Mouse (Mus musculus): ENCODE data around the gene Prdx6b.

Prdx6b gene

DNA sequence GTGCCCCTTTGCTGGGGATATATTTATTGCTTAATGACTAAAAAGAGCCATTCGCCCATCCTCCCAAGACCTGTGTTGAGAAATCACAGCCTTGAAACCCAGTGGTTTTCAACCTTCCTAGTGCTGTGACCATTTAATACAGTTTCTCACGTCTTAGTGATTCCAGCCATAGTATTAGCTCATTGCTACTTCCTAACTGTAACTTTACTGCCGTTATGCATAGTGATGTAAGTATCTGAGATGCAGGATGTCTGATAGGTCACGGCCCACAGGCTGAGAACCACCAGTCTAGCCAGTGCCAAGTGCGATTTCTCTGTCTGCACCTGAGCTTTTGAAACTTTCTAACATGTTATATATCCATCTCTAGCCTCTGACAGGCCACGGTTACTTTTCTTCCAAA, 35.0 kb downstream of the Prdx6b start:
- DNase-seq, result no peak

DNA sequence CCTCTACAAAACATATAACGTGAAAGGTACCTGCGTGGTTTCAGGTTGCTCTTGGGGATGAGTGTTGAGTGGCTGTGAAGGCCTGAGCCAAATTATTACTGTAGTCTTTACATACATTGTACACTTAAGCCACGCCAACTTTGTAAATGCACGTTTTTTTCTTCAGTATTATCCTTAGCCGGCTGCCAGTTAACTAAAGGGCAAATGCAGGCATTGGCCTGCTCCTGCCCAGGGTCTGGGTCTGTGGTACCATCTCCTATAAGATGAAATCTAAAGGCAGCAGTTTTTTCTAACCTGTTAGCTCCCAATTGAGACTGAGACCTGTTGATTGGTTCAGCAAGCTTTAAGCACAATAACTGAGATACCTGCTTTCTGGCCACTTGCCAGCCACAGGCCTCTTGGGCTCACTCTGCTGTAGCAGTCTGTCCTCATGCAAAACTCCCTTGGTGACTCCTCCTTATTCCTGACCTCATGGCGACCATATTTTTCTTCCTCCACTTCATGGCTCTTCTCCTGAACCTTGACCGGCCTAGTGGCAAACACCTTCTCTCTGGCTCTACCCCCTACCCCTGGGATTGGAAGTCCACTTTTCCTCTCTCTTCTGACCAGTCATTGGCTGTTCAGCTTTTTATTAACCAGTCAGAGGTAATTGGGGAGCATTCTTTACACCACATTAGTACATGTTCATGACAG, 36.8 kb downstream of the Prdx6b start:
- no peak for DNase-seq

GRCm38 (mm10) chr2:80340537-80340936, 48.3 kb downstream of the Prdx6b start:
- DNase-seq, result no peak
